Mouse (Mus musculus): ENCODE measurements around the gene Vmp1.

DNA sequence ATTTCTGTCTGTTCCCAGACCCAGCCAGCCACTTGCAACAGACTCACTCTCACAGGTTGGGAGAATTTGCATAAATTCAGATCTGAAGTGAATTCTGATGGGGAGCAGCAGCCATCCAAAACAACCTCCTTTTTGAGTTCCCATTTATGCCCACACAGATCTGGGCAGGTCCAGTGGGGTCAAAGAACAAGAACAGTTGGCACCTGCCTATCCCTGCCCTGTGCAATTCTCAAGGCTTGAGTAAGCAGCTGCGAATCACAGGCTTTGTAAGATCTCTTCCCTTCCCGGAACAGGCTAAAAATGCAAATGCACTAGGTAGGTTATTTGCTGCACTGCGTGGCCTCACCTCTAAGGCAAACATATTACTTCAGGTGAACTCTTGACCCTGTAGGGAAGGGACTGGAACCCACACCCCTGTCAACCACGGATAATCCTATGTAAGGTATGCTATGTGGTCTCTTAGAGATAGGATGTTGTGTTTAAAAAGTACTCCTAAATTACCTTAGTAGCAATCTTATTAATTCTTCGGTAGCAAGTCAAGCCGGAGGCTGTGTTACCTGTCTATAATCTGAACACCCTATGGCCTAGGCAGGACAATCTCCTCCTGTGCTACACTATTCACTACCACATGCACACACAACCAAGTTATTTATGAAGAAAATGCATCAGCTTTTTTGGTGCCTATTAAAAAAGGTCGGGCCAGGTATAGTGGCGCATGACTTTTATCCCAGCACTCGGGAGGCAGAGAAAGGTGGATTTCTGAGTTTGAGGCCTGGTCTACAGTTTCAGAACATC, 103.1 kb downstream of the Vmp1 start:
- TF ChIP-seq CHD2 (IDR thresholded peaks at IDR 0.05; ENCODE audit: low read depth, low read length) (no peak), ZC3H11A (IDR thresholded peaks at IDR 0.05; ENCODE audit: borderline replicate concordance, low read depth, low read length) (no peak), HCFC1 (IDR thresholded peaks at IDR 0.05; ENCODE audit: borderline replicate concordance, insufficient read depth, low read length) (no peak), MAFK (IDR thresholded peaks at IDR 0.05; ENCODE audit: insufficient read depth, low read depth, low read length) (no peak), ZNF384 (IDR thresholded peaks at IDR 0.05; ENCODE audit: low read depth, low read length) (no peak)

Data from ES-E14 (cell line).